Mouse (Mus musculus): ENCODE measurements around the gene Amy1.
A peak's percentile ranks its signal among the peaks of the same experiment; 100 is the strongest.
"Not testable (repeated sequence)": the region's sequence is repeated elsewhere in the genome, so short reads cannot be mapped to it uniquely, and the experiment has no call there.

Gene Amy1

DNA sequence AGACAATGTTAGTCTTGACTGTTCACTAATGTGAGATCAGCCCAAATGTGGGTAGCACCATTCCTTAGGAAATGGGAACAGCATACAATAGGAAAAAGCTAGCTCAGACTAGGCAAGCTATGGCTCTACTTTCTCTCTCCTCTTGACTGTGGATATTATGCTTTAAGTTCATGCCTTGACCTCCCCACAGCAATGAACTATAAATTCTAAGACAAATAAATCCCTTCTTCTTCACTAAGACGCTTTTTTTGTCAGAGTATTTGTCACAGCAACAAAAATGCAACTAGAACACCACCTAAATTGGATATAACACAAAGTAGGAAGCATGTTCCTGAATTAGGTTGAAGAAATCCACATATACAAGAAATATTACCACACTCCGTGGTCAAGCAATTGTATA is at the start of gene Amy1:
TSS of gene Amy1 (minus strand) at position 101 of the 400 bp plus-strand sequence.
- no peak for DNase-seq (ENCODE audit: low spot score)

DNA sequence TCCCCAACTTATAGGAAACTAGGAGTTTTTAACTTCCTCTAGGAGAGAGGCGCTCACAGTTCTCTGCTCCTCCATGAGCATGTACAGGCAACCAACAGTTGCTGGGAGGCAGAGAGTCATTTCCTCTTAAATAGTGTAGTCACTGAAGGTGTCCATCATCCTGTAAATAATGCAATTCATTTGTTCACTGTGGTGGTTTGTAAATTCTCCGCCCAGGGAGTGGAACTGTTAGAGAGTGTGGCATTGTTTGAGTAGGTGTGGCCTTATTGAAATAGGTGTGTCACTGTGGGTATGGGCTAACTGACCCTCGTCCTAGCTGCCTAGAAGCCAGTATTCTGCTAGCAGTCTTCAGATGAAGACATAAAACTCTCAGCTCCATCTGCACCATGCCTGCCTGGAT is 47.8 kb upstream of the Amy1 start:
- DNase-seq (ENCODE audit: low spot score) = no peak

GRCm38 (mm10) chr3:113651386-113651785 is 44.9 kb upstream of the Amy1 start:
- DNase-seq (ENCODE audit: low spot score) = peak; percentile 35

GRCm38 (mm10) chr3:113639545-113639944 is 33.0 kb upstream of the Amy1 start:
- DNase-seq (ENCODE audit: low spot score) = no peak

DNA sequence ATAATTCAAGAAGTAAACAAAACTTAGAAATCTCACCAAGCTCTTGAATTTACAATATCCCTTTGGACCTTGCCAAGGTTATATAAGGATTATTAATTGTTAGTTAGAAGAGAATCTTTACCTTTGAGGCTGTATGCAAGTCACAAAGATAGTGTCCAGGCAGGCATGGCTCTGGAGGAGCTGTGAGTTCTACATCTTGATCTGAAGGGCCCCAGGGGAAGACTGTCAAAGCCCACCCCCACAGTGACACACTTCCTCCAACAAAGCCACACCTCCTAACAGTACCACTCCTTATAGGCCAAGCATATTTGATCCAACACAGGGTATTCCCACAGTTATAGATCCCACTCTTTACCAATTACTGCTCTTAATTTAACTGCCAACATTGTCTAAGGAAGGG is 27.7 kb upstream of the Amy1 start:
- no peak for DNase-seq (ENCODE audit: low spot score)

- DNase-seq (ENCODE audit: low spot score) = no peak
Measured at GRCm38 (mm10) chr3:113631611-113632010, 25.1 kb upstream of the Amy1 start.

DNA sequence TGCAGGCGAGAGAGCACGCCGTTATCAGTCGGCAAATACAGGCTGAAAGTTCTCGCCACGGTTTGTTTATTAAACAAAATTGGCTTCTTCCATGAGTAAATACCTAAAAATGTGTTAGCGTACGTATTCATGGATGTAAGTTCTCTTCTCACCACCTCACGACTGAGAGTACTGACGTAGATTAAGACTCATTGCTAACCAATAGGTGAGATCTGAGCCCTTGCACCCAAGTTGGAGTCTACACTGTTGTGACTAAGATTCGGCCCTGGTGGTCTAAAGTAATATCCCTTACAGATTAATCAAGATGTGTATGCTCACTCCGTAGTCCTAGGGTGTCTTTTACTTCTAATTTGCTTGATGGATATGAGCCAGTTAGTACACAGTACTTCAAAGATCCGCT is 24.1 kb upstream of the Amy1 start:
- DNase-seq (ENCODE audit: low spot score) = peak; percentile 25

- peak; percentile 97 for DNase-seq (ENCODE audit: low spot score)
Measured at GRCm38 (mm10) chr3:113629606-113630359, 23.3 kb upstream of the Amy1 start, which contains the start of gene Rnpc3. Gene Rnpc3 (minus strand): TSS chr3:113630149.

- DNase-seq (ENCODE audit: low spot score) = peak; percentile 12
Measured at GRCm38 (mm10) chr3:113590844-113591243, 15.7 kb downstream of the Amy1 start.

DNA sequence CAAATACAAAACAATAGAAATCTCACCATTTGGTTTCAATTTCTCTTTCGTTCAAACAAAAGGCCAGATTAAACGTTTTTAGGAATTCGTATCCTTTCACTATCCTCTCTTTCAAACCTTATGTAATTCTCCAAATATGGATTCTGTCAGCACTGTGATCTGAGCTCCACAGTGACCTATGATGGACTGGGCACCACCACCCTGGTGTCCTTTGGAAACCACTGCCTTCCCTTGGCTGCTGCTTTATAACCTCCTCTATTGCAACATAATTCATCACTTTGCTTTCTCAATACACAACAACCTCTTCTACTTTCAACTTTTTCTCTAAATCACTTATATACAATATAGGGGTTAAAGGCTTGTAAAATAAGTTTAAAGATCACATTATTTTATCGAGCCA is 31.9 kb downstream of the Amy1 start:
- no peak for DNase-seq (ENCODE audit: low spot score)

DNA sequence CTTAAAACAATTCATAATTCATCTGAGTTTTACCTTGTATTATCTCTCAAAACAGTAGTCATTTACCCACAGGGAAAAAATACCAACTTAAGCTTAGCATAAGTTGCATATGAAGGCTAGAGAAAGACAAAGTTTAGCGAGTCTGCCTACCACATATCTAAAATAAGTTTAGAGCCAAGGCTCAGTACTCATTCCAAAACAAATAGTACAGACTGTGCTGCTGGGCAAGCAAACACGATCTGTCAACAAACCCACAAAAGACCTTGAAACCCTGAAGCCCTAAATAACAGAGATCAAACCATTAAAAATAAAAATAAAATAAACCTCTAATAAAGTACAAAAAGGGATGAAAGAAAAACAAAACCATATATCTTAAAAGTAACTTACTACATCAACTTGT is 32.4 kb downstream of the Amy1 start:
- no peak for DNase-seq (ENCODE audit: low spot score)

DNA sequence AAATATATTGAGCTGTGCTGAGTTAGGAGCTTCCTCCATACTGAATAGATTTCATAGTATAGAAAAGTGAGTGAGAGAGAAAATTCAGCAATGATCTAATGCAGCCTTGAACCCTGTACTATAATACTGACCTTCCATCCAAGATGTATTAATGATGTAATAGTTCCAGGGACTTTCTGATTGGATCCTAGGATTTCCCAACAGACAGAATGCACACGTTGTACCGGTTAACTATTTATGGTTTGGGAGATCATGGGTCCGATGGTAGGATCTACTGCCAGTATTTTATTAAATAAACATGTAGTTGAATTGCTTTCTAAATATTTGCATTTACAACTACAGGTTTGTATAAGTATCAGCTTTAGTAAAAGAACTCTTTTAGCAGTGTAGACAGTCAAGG is 34.3 kb downstream of the Amy1 start:
- no peak for DNase-seq (ENCODE audit: low spot score)

DNA sequence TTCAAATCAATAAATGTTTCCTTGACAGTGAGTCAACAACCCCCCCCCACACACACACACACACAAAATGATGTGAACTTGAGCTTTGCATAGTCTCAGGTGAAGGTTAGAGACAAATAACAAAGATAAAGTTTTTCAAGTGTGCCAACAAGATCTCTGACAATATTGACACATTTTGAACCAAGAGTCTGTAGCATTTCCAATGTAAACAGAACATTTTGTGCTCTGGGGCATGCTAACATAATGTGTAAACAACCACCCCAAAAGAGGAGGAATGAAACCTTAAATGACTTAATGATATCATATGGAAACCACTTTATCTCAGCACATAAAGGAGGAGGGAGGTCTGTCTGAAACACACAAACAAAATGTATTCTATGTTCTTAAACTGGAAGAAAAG is 66.8 kb downstream of the Amy1 start:
- no peak for DNase-seq (ENCODE audit: low spot score)

DNA sequence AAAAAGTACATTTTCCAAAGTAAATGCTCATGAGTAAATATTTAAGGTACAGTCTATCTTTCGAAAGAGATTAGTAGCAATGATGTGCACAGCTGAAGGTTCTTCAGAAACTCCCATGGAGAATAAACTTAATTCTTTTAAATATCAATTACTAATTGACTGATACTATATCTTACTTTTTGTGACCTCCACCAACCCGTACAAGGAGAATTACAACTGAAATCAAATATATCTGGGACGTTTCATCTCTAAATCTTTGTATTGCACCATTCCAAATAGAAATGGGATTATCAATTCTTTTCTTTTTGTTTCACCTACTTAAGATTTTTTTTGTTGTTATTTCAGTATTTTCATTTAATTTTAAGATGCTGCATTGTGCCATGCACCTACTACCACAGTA is 74.2 kb downstream of the Amy1 start, which contains the start of gene Amy2a1:
TSS of gene Amy2a1 (minus strand) at position 101 of the 400 bp plus-strand sequence.
- DNase-seq (ENCODE audit: low spot score) = not testable (repeated sequence)
